In genomic region chr1:159681252-159681651, GRCm38 (mm10) we compare ENCODE assay signal across 19 mouse cellular contexts.
A peak's percentile ranks its signal among the peaks of the same experiment; 100 is the strongest.
DNase-seq lines count a peak whose midpoint lies in the region; ATAC-seq and TF ChIP-seq lines count a peak whose summit lies in the region.
"Had no signal": no experiment of that assay in that cellular context is flagged by ENCODE, and none has a peak within 500 bp of the region (broad histone marks: within the 10 kb centered on the region; RNA-seq: fewer than 3 reads in every experiment).

No protein-coding gene starts in this region.

- peak; percentile 70; the same call in 1 of the 2 replicates for ATAC-seq in forebrain, postnatal 0 days
- no peak for ATAC-seq in forebrain, embryonic 13.5 days
- ATAC-seq: forebrain, embryonic 14.5 days had no signal

- H3K4me3 ChIP-seq in forebrain, postnatal 0 days (ENCODE audit: low read depth, low read length), result no peak overlapping the region
- no peak overlapping the region for H3K4me3 ChIP-seq in forebrain, embryonic 13.5 days
- no peak overlapping the region for H3K4me3 ChIP-seq in layer of hippocampus, adult 2 months
- H3K4me3 ChIP-seq: embryonic facial prominence, embryonic 13.5 days; embryonic facial prominence, embryonic 15.5 days; erythroblast, embryonic 14.5 days; forebrain, embryonic 10.5 days had no signal

- H3K27me3 ChIP-seq in forebrain, postnatal 0 days (ENCODE audit: insufficient read depth, low read length), result no peaks in the 10 kb centered on the region
- no peaks in the 10 kb centered on the region for H3K27me3 ChIP-seq in forebrain, embryonic 13.5 days
- H3K27me3 ChIP-seq: embryonic facial prominence, embryonic 13.5 days; embryonic facial prominence, embryonic 15.5 days had no signal

- no peak for DNase-seq in forebrain, postnatal 0 days
- DNase-seq in layer of hippocampus, adult 2 months (ENCODE audit: low spot score in 2 of 2), result no peak
- DNase-seq in layer of hippocampus, adult 9-11 months, result no peak
- DNase-seq: adrenal gland, adult 2 months; adrenal gland, postnatal 10 days; adrenal gland, postnatal 25 days; cerebellum, adult 11 months; cerebellum, adult 18-20 months; cerebellum, adult 8-10 months; cerebellum, adult 9-11 months; cerebellum, postnatal 14 days; cerebellum, postnatal 36 days; embryo, embryonic 11 days had no signal

- no peaks in the 10 kb centered on the region for H3K9me3 ChIP-seq in forebrain, postnatal 0 days (ENCODE audit: low read length)
- no peaks in the 10 kb centered on the region for H3K9me3 ChIP-seq in forebrain, embryonic 13.5 days (replicated peaks)
- H3K9me3 ChIP-seq: embryonic facial prominence, embryonic 13.5 days; embryonic facial prominence, embryonic 15.5 days; forebrain, embryonic 10.5 days had no signal

- no peak for TF ChIP-seq CTCF in forebrain, postnatal 0 days (IDR thresholded peaks at IDR 0.05; ENCODE audit: low read depth)
- TF ChIP-seq CTCF in layer of hippocampus, adult 2 months (conservative IDR thresholded peaks at IDR 0.05), result no peak

- H3K9ac ChIP-seq in forebrain, postnatal 0 days, result no peak overlapping the region
- H3K9ac ChIP-seq in forebrain, embryonic 13.5 days, result no peak overlapping the region
- H3K9ac ChIP-seq: embryonic facial prominence, embryonic 13.5 days; embryonic facial prominence, embryonic 15.5 days had no signal

- no peaks in the 10 kb centered on the region for H3K36me3 ChIP-seq in forebrain, postnatal 0 days (ENCODE audit: insufficient read depth)
- no peaks in the 10 kb centered on the region for H3K36me3 ChIP-seq in forebrain, embryonic 13.5 days (ENCODE audit: poor library complexity, severe bottlenecking)
- H3K36me3 ChIP-seq: embryonic facial prominence, embryonic 13.5 days; embryonic facial prominence, embryonic 15.5 days; forebrain, embryonic 10.5 days had no signal

- WGBS in forebrain, postnatal 0 days, result 51% methylated on average over 2 of the region's 2 CpGs
- 72% methylated on average over 2 of the region's 2 CpGs for WGBS in forebrain, embryonic 13.5 days

- no peak overlapping the region for H3K27ac ChIP-seq in forebrain, postnatal 0 days (ENCODE audit: low read depth, low read length)
- no peak overlapping the region for H3K27ac ChIP-seq in forebrain, embryonic 13.5 days
- 0 out of 2 replicates have a peak overlapping the region, but pooled peaks have one; percentile 18 for H3K27ac ChIP-seq in layer of hippocampus, adult 2 months
- H3K27ac ChIP-seq: embryonic facial prominence, embryonic 13.5 days; embryonic facial prominence, embryonic 15.5 days; forebrain, embryonic 10.5 days had no signal

- H3K4me2 ChIP-seq in forebrain, postnatal 0 days (ENCODE audit: low read depth), result no peak overlapping the region
- H3K4me2 ChIP-seq in forebrain, embryonic 13.5 days, result no peak overlapping the region
- H3K4me2 ChIP-seq: embryonic facial prominence, embryonic 13.5 days; embryonic facial prominence, embryonic 15.5 days had no signal

- peaks cover 12% of the 10 kb centered on the region; the same call in 1 of the 2 replicates for H3K4me1 ChIP-seq in forebrain, postnatal 0 days (ENCODE audit: insufficient read depth)
- H3K4me1 ChIP-seq in forebrain, embryonic 13.5 days, result peaks cover 14% of the 10 kb centered on the region
